Mouse (Mus musculus) hindbrain, embryonic 16.5 days (tissue): ENCODE results near the gene Rbm45. TPM values are rescaled to one million over a fixed set of nuclear protein-coding genes. Genes with fewer than 3 reads are reported as not detected.
A peak's percentile ranks its signal among the peaks of the same experiment; 100 is the strongest.

Experiments used
- ATAC-seq: fragments of 200-750 bp; cut with Nextera tagmentation; 2 replicates; pipeline ENCODE4 v1.8.0; 2017; ENCODE audit warnings: moderate TSS enrichment, moderate library complexity
- H3K27ac ChIP-seq: fragments of 300-500 bp; sonication (generic); 2 replicates; pipeline ENCODE4 v1.5.1; 2014; ENCODE audit warnings: low read depth, mild to moderate bottlenecking, control low read depth, low read length, moderate library complexity
- H3K27me3 ChIP-seq: fragments of 300-500 bp; sonication (generic); replicated peaks from 2 replicates; pipeline ENCODE4 v1.6.1; 2014; ENCODE audit warnings: low read length; ENCODE audit not compliant: control insufficient read depth, insufficient read depth
- H3K36me3 ChIP-seq: fragments of 300-500 bp; sonication (generic); 2 replicates; pipeline ENCODE4 v1.6.1; 2014; ENCODE audit warnings: mild to moderate bottlenecking, low read length, moderate library complexity, mixed read lengths; ENCODE audit not compliant: control insufficient read depth, insufficient read depth
- H3K4me1 ChIP-seq: fragments of 300-500 bp; sonication (generic); 2 replicates; pipeline ENCODE4 v1.6.1; 2014; ENCODE audit warnings: low read depth, low read length; ENCODE audit not compliant: control insufficient read depth, insufficient read depth
- H3K4me2 ChIP-seq: fragments of 300-500 bp; sonication (generic); 2 replicates; pipeline ENCODE4 v1.6.1; 2014; ENCODE audit warnings: mild to moderate bottlenecking, low read length, control low read depth, moderate library complexity
- H3K4me3 ChIP-seq: fragments of 300-500 bp; sonication (generic); 2 replicates; pipeline ENCODE4 v1.5.1; 2014; ENCODE audit warnings: mild to moderate bottlenecking, low read length, control low read depth, moderate library complexity
- H3K9ac ChIP-seq: fragments of 300-500 bp; sonication (generic); 2 replicates; pipeline ENCODE4 v1.6.1; 2014; ENCODE audit warnings: low read depth, mild to moderate bottlenecking, control low read depth, low read length, moderate library complexity
- H3K9me3 ChIP-seq: fragments of 300-500 bp; sonication (generic); 2 replicates; pipeline ENCODE4 v1.6.1; 2014; ENCODE audit warnings: mild to moderate bottlenecking, low read length, moderate library complexity; ENCODE audit not compliant: control insufficient read depth
- WGBS: fragments of 180-500 bp; shearing (Covaris S2); extraction: QIAGEN DNeasy Blood & Tissue Kit; methylation state at CpG from one replicate; pipeline ENCODE4 v1.1.7; 2014; 5-methylcytosine and 5-hydroxymethylcytosine counted together
- polyA plus RNA-seq: library from polyadenylated mRNA; unstranded; fragments of >200 nt; fragmentation: Nextera tagmentation; extraction: Ambion mirVana; gene quantifications from 2 replicates; pipeline ENCODE4 v1.2.1, GENCODE M21; 2015

Rbm45 gene
- polyA plus RNA-seq, 1 experiment from 2014 or later = 12.0 TPM

DNA sequence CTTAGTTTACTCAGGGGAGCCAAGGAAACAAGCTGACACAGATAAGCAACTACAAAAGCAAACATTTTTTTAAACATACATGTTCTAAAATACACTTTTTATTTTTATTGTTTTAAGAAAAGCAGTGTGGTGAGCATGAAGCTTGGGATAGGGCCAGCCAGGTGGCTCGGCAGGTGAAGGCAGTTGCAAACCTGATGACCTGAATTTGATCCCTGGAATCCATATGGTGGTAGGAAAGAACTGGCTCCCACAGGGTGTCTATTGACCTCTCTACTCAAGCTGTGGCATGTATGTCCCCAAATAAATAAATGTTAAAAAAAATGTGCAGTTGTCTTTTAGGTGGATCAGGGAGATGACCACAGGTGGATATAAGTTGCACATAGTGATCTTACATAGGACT lies 39.7 kb downstream of the Rbm45 start:
- Histone ChIP-seq H3K9ac (no peak overlapping the region), H3K27me3 (no peaks in the 10 kb centered on the region), H3K4me1 (peaks cover 10% of the 10 kb centered on the region; the same call in 1 of the 2 replicates), H3K36me3 (no peaks in the 10 kb centered on the region), H3K27ac (no peak overlapping the region), H3K4me2 (no peak overlapping the region), H3K4me3 (no peak overlapping the region), H3K9me3 (no peaks in the 10 kb centered on the region)
- no peak for ATAC-seq
- 88% methylated on average over 1 of the region's 1 CpGs for WGBS

- H3K9me3 ChIP-seq = no peaks in the 10 kb centered on the region
- ATAC-seq = no peak
- H3K27me3 ChIP-seq = no peaks in the 10 kb centered on the region
- H3K4me1 ChIP-seq = peaks cover 10% of the 10 kb centered on the region; the same call in 1 of the 2 replicates
- H3K36me3 ChIP-seq = no peaks in the 10 kb centered on the region
- no peak overlapping the region for H3K9ac ChIP-seq
- no peak overlapping the region for H3K4me3 ChIP-seq
- no peak overlapping the region for H3K4me2 ChIP-seq
- WGBS = 67% methylated on average over 2 of the region's 2 CpGs
- H3K27ac ChIP-seq = no peak overlapping the region
Observed at GRCm38 (mm10) chr2:76409986-76410385, 40.2 kb downstream of the Rbm45 start.

DNA sequence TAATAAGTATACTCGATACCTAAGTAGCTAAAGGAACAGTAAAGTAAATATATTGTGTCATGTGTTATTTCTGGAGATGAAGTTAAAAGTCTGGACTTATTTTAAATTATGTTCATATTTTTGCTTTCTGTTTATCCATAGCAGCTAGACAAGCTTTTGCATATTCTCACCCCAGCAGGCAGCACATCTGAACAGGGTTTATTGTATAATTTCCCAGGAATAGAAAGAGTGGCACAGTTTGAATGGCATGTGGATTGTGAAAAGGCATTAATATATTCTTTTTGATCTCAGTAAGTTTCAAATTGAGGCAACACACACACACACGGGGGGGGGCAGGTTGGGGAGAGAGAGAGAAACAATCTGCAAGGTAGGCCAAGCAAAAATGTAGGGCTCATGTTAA lies 43.1 kb downstream of the Rbm45 start:
- no peak overlapping the region for H3K4me3 ChIP-seq
- peaks cover under 1% of the 10 kb centered on the region; the same call in 1 of the 2 replicates for H3K4me1 ChIP-seq
- no peak for ATAC-seq
- no peak overlapping the region for H3K9ac ChIP-seq
- no peaks in the 10 kb centered on the region for H3K9me3 ChIP-seq
- no peak overlapping the region for H3K27ac ChIP-seq
- no peak overlapping the region for H3K4me2 ChIP-seq
- H3K36me3 ChIP-seq = no peaks in the 10 kb centered on the region
- WGBS = 68% methylated on average over 2 of the region's 2 CpGs
- H3K27me3 ChIP-seq = no peaks in the 10 kb centered on the region

DNA sequence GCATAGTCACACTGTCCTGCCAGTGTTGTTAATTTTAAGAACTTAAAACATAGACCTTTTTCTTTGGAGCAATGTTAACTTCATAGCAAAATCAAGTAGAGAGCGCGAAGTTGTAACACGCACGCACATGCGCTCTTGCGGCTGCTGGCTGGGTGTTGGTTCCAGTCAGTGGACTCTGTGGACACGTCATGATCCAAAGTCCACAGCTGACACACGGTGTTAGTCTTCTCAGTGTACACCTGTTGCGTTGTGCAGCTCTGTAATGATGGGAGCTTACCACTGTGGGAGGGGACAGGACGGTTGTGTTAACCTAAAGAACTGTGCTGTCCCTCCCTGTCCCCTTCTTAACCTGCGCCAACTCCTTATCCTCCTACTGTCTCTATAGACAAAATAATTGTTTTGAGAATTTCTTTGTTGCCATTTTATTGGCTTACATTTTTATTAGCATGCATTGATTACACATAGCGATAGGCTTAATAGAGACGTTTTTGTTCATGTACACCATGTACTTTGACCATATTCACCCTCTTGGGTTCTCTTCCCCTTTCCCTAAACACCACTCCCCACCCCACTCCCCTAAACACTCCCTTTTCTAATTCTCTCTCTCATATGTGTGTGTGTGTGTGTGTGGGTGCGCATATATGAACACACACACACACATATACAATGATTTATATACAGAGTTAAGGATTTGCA lies 47.8 kb downstream of the Rbm45 start:
- Histone ChIP-seq H3K4me3 (no peak overlapping the region), H3K27ac (no peak overlapping the region), H3K9ac (no peak overlapping the region), H3K27me3 (no peaks in the 10 kb centered on the region), H3K36me3 (no peaks in the 10 kb centered on the region), H3K4me1 (no peaks in the 10 kb centered on the region), H3K4me2 (no peak overlapping the region), H3K9me3 (no peaks in the 10 kb centered on the region)
- ATAC-seq = no peak
- WGBS = 96% methylated on average over 14 of the region's 14 CpGs

GRCm38 (mm10) chr2:76418142-76418518 lies 48.3 kb downstream of the Rbm45 start:
- Histone ChIP-seq H3K27ac (no peak overlapping the region), H3K4me1 (no peaks in the 10 kb centered on the region), H3K27me3 (no peaks in the 10 kb centered on the region), H3K9me3 (no peaks in the 10 kb centered on the region), H3K4me3 (no peak overlapping the region), H3K36me3 (no peaks in the 10 kb centered on the region), H3K9ac (no peak overlapping the region), H3K4me2 (no peak overlapping the region)
- WGBS = 95% methylated on average over 3 of the region's 3 CpGs
- ATAC-seq = no peak

GRCm38 (mm10) chr2:76421411-76421924 lies 51.7 kb downstream of the Rbm45 start:
- H3K4me1 ChIP-seq = no peaks in the 10 kb centered on the region
- H3K4me2 ChIP-seq = no peak overlapping the region
- no peak overlapping the region for H3K27ac ChIP-seq
- ATAC-seq = no peak
- H3K9ac ChIP-seq = no peak overlapping the region
- no peaks in the 10 kb centered on the region for H3K27me3 ChIP-seq
- no peaks in the 10 kb centered on the region for H3K9me3 ChIP-seq
- no peaks in the 10 kb centered on the region for H3K36me3 ChIP-seq
- WGBS = 84% methylated on average over 6 of the region's 6 CpGs
- no peak overlapping the region for H3K4me3 ChIP-seq

DNA sequence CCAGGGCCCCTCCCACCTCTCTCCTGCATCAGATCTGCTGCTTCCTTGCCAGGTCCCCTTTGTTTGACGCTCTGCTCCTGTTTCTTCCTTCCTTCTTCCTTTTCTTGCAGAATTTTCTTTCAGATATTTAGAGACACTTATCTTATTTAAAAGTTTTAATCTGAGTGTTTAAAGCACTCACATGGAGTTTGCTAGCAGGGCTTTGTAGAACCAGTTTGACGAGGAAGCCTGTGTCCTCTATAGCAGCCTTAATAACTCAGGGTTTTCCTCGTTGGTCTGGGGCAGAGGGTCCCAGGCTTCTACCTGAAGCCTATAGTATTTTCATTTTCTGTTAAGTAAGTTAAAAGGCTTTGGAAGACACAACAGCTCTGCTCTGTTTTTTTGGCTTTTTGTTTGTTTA lies 57.0 kb downstream of the Rbm45 start:
- Histone ChIP-seq H3K36me3 (no peaks in the 10 kb centered on the region), H3K27ac (no peak overlapping the region), H3K27me3 (no peaks in the 10 kb centered on the region), H3K4me1 (peaks cover 4% of the 10 kb centered on the region), H3K4me2 (no peak overlapping the region), H3K9ac (no peak overlapping the region), H3K9me3 (no peaks in the 10 kb centered on the region), H3K4me3 (no peak overlapping the region)
- no peak for ATAC-seq
- WGBS = 74% methylated on average over 3 of the region's 3 CpGs

- Histone ChIP-seq H3K4me3 (no peak overlapping the region), H3K9ac (no peak overlapping the region), H3K27ac (no peak overlapping the region), H3K4me2 (no peak overlapping the region), H3K27me3 (no peaks in the 10 kb centered on the region), H3K36me3 (no peaks in the 10 kb centered on the region), H3K9me3 (no peaks in the 10 kb centered on the region), H3K4me1 (peaks cover 4% of the 10 kb centered on the region)
- WGBS = 55% methylated on average over 3 of the region's 3 CpGs
- ATAC-seq = peak; percentile 40; the same call in 1 of the 2 replicates
Observed at GRCm38 (mm10) chr2:76429318-76429717, 59.5 kb downstream of the Rbm45 start.

DNA sequence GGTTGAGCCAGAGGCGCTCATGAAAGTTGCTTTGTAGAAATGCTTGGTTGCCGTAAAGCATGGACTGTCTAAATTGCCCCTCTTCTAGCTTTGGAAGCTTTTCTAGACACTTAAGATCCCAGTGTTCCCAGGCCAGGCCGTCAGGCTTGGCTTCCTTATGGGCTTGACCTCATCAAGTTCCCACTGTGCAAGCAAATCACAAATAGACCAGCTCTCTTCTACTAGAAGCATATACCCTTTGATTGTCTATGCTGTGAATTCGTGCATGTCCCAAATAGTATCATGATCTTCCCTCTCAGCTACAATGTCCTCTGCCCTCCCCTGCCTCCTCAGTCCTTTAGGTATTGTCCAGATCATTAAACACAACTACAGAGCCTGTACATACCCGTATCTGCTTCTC lies 60.1 kb downstream of the Rbm45 start:
- ATAC-seq = no peak
- WGBS = 77% methylated on average over 5 of the region's 5 CpGs
- H3K4me2 ChIP-seq = no peak overlapping the region
- H3K9ac ChIP-seq = no peak overlapping the region
- H3K27ac ChIP-seq = no peak overlapping the region
- no peaks in the 10 kb centered on the region for H3K36me3 ChIP-seq
- H3K9me3 ChIP-seq = no peaks in the 10 kb centered on the region
- no peak overlapping the region for H3K4me3 ChIP-seq
- peaks cover 4% of the 10 kb centered on the region for H3K4me1 ChIP-seq
- no peaks in the 10 kb centered on the region for H3K27me3 ChIP-seq
